Mouse (Mus musculus) lung, postnatal 25 days (tissue): ENCODE data around the gene Tomm70a.

Experiments used
- DNase-seq: peaks from one replicate; pipeline ENCODE4 v3.0.0; 2022; ENCODE audit warnings: low spot score

The Tomm70a gene

GRCm38 (mm10) chr16:57190390-57190789, 68.9 kb downstream of the Tomm70a start:
- no peak for DNase-seq

- DNase-seq = no peak
These were observed 69.7 kb downstream of the Tomm70a start for GRCm38 (mm10) chr16:57191214-57191613.

GRCm38 (mm10) chr16:57196590-57196989, 75.1 kb downstream of the Tomm70a start:
- no peak for DNase-seq

- DNase-seq = no peak
These were observed 75.8 kb downstream of the Tomm70a start for GRCm38 (mm10) chr16:57197281-57197680.
